Mouse (Mus musculus) heart, adult 2 months (tissue): ENCODE data around the gene Tepp.

Experiments used
- CTCF ChIP-seq: fragments of 200-600 bp; IDR thresholded peaks from 2 replicates; pipeline ENCODE4 v1.8.1; 2022; ENCODE audit warnings: antibody characterized with exemption, mild to moderate bottlenecking, moderate library complexity
- EP300 ChIP-seq: fragments of 200-500 bp; IDR thresholded peaks from 2 replicates; pipeline ENCODE4 v1.6.1; 2011; ENCODE audit warnings: low read depth, low read length, control low read depth; ENCODE audit not compliant: insufficient read depth

GRCm38 (mm10) chr8:95330367-95330766 lies 20.0 kb downstream of the Tepp start:
- TF ChIP-seq EP300 (no peak), CTCF (no peak)
